Mouse (Mus musculus): ENCODE results near the gene 1500015O10Rik.

The 1500015O10Rik gene

DNA sequence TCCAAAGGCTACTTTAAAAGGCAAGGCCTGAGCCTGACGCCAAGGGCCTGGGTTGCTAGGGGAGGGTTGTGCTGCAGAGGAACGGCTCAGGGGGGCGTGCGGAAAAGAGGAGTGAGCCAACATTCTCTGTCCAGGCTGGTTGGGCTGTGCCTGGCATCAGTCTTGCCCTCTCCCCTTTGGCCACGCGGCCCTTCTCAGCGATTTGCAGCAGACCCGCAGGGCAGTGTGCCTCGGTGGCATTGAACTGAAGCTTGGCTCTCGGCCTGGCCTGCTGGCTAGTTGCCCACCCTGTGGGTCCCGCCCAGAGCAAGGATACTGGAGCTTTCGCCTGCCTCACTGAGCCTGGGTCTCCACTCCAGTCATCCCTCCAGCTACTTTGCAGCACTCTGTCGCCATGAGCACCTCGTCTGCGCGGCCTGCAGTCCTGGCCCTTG is at the start of gene 1500015O10Rik:
1500015O10Rik (plus strand) TSS at position 112 of the 434 bp plus-strand sequence.
- peak; percentile 15 for DNase-seq (ENCODE audit: low spot score)

GRCm38 (mm10) chr1:43689983-43690382 is 40.4 kb upstream of the 1500015O10Rik start:
- DNase-seq (ENCODE audit: low spot score), result no peak

DNA sequence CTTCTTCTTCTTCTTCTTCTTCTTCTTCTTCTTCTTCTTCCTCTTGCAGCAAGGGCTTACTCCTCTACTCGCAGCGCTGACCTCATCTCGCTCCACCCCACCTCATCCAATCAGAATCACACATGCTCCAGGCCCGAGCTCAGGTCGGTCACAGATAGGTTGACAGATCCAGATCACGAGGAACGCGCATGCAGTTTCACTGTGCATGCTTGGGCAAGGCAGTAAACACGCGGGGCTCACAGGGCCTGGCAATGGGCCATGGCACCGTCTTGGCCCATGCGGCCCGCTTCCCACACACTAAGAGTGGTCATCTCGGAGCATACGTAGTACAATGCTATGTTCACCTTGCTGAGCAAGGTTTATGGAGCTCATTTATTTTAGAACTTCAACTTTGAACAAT is 39.9 kb upstream of the 1500015O10Rik start:
- DNase-seq (ENCODE audit: low spot score), result no peak

DNA sequence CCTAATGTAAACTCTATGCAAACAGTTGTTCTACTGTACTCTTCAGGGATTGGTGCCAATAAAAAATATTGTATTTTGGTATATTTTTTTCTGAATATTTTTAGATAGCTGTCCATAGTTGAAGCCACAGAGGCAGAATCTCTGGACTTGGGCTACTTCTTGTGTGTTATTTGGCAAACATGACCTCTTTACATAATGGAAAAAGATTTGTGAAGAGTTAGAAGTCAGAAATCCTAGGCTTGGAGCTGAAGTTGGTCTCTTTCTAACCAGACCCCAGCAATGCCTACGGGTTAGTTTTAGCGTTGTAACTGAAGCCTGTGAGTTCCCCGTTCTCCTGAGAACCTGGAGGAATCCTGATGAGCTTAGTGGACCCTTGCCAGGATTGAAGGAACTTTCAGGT is 36.3 kb upstream of the 1500015O10Rik start:
- no peak for DNase-seq (ENCODE audit: low spot score)

GRCm38 (mm10) chr1:43694851-43695545 is 35.4 kb upstream of the 1500015O10Rik start:
- DNase-seq (ENCODE audit: low spot score), result peak; percentile 65

DNA sequence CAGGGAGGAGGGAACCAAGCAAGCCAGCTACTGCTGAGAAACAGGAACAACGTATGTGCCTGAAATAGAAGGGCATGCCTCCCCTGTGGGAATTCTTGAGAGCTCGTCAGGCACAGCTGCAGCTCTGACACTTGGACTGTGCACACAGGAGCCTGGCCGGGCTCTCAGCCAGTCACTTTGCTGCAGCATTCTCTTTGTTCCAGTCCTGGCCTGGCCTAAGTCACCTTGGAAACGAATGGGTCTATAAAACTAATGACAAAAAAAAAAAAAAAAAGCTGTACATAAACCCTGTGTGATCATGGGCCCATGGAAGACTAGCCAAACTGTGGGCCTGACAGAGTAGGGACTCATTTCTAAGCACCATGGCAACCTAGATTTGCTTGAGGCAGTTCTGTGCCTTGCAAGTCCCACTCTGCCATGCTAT is 31.8 kb upstream of the 1500015O10Rik start:
- no peak for DNase-seq (ENCODE audit: low spot score)

- peak; percentile 35 for DNase-seq (ENCODE audit: low spot score)
Observed at GRCm38 (mm10) chr1:43714841-43715240, 15.6 kb upstream of the 1500015O10Rik start.

DNA sequence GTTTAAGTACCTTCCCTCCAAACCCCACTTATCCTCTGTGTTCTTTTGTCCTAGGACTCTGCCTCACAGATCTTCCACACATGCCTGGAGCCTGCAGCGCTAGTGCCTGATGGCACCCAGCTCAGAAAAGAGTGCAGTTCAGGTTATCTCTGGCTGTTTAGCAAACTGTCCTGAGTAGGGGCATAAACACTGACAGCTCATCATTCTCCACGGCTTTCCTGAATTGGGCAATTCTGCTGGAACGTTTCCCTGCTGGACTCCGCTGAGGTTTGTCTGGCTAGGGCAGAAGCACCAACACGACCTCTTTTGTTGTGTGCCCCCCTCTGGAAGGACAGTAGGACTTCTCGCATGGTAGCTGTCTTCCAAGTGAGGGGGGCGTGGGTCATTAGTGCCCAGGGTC is 12.4 kb upstream of the 1500015O10Rik start:
- DNase-seq (ENCODE audit: low spot score), result peak; percentile 37

DNA sequence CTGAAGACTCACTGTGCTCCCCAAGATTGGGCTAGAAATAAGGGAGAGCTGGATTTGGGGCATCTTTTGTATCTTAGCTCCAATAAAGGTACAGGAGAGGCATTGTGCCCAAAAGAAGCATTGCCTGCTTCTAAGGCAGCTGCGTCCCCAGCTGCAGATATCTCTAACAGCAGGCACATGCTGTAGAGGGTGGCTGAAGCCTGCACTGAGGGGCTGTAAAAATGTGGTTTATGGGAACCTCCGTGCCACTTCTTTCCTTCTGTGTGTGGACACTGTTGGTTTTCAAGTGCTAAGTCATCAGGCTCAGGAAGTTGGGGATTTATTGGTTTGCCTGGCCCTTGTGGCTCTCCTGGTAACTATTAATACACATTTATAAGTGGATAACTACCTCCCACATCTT is 11.6 kb upstream of the 1500015O10Rik start:
- DNase-seq (ENCODE audit: low spot score), result no peak

DNA sequence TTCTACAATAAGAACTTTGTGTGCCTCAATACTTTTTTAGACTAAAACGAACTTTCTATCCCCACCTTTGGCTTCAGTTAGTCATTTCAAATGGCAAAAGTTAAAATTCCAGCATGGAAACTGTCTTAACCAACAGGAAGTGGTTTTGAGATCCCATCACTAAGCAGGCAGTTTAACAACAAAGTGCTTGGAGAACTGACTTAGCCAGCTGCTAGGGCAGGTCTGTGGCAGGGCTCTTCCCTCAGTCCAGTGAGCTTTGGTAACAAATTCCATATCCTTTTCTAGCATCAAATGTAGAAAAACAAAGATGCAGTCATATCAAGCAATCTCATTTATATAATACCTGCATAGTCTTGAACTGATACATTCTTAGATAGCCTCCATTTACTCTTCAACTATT is 7.9 kb upstream of the 1500015O10Rik start:
- DNase-seq (ENCODE audit: low spot score), result no peak

GRCm38 (mm10) chr1:43732100-43732499 is 1.7 kb downstream of the 1500015O10Rik start:
- DNase-seq (ENCODE audit: low spot score), result no peak

DNA sequence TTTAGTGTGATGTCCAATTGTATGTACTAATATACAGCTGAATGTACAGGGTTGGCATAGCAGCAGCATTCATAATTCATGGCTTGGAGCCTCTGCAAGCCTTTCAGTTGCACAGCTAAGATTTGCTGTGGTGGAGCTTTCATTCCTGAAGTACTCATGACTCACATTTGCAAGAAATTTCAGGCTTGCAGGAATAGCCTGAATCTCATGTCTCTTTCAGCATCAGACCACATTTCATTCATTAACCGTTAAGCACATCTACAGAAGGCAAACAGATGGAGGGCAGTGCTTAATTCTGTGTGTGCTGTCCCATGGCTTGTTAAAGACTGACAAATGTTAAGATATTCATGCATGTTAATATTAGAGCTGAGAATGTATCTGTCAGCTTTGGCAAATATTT is 2.3 kb downstream of the 1500015O10Rik start:
- no peak for DNase-seq (ENCODE audit: low spot score)

- peak; percentile 36 for DNase-seq (ENCODE audit: low spot score)
Observed at GRCm38 (mm10) chr1:43737812-43738518, 7.6 kb downstream of the 1500015O10Rik start.

- DNase-seq (ENCODE audit: low spot score), result no peak
Observed at GRCm38 (mm10) chr1:43738519-43738894, 8.1 kb downstream of the 1500015O10Rik start.

DNA sequence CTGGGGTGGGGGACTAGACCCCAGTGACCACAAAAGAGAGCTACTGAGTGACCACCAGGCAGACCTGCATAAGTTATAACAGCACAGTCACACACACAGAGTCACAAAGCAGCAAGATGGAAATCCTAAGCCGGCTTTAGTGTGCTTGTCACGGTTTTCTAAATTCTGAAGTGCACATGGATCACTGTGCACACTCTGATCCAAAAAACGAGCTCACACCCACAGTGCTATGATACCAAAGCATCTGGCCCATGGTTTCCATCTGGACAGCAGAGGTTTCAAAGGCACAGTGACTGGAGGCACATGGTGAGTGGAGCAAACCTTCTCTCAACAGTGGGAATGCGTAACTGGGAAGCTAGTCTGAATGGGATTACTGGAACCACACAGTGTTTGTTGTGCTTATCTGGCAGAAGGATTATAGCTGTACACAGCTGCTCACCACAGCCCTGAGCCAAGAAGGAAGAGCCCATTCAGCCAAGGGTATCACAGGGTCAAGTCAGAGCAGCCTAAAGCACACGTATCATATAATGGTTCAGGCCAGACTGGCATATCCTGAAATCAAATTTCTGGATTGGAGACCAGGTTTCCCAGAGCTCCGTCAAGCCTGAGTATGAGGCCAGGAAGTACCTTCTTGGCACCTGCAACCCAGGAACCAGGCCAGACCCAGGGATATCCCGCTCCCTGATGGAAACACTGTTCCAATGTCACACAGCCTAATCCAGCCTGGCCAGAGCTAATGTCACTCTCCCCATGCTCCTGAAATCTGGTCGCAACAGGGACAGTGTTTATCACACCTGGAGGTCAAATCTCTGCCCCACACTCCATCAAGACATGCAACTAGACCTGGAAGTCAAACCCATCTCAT is 24.3 kb downstream of the 1500015O10Rik start:
- DNase-seq (ENCODE audit: low spot score), result peak; percentile 2

DNA sequence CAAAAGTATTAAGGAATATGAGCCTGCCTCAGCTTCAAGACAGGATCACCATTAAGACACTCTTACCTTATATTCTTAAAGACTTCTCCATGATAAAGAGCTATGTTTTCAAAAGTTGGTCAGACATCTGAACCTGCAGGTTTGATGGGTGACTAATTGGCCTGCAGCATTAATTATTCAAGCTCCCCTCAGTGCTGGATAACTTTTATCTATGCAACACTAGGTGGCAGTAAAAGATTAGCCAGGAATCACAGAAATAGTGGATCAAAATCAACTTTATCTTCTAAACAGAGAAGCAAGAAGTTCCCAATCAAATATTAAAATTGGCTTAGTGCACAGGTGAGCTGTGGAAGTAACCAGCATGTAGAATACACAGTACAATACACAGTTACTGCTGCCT is 29.7 kb downstream of the 1500015O10Rik start:
- no peak for DNase-seq (ENCODE audit: low spot score)

DNA sequence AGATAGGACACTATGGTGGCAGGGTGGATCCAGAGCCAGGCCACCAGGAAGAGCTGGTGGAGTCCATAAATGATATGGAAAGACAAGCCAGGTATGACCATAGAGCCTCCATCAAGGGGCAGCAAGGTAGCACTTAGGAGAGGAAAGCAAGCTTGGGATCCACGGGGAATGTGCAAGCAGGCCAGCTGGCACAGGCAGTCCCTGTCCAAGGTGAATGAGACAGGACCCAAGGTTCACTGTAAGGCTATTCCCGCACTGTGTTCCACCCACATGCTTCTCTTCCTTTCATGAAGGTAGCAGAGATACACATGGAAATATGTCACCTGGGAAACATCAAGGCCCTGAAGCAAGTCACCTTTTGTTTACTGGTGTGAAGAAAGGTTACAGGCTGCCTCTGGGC is 34.1 kb downstream of the 1500015O10Rik start:
- DNase-seq (ENCODE audit: low spot score), result no peak

GRCm38 (mm10) chr1:43766328-43766727 is 35.9 kb downstream of the 1500015O10Rik start:
- no peak for DNase-seq (ENCODE audit: low spot score)

DNA sequence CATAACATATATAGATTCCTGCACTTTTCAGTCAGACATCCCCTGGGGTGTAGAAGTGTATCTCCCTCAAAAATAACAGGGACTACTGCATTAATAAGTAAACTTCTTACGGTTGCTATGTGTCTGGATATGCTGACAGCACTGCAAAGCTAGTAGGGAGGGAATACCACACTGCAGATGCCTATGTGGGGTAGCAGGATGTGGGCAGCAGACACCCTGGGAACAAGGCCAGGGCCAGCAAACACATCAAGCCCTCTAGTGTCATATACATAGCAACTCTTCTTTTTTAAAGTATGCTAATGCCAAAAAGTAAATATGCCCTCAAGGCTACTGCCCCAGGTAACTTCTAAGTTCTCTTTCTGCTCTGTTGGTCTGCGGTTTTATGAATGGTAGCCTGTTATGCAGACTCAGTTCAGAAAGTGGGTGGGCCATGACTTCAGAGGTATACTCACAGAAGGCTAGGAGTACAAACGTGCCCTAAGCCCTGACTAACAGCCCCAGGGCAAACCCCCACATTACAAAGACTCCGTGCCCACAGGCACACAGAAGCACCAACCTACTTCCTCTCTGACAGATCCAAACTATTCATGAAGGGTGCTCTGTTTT is 38.1 kb downstream of the 1500015O10Rik start:
- no peak for DNase-seq (ENCODE audit: low spot score)

DNA sequence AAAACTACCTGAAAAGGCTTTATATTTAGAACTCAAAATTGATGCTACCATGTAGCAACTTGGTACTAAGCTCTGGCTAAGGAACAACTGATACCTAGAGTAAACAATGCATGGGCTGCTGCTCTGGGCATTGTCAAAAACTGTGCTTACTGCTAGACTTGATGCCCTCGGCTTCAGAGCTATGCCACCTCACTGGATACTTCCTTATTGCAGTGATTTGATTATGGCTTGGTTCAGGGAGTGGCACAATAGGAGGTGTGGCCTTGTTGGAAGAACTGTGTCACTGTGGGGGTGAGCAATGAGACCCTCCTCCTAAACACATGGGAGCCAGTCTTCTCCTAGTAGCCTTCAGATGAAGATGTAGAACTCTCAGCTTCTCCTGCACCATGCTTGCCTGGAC is 38.9 kb downstream of the 1500015O10Rik start:
- no peak for DNase-seq (ENCODE audit: low spot score)

DNA sequence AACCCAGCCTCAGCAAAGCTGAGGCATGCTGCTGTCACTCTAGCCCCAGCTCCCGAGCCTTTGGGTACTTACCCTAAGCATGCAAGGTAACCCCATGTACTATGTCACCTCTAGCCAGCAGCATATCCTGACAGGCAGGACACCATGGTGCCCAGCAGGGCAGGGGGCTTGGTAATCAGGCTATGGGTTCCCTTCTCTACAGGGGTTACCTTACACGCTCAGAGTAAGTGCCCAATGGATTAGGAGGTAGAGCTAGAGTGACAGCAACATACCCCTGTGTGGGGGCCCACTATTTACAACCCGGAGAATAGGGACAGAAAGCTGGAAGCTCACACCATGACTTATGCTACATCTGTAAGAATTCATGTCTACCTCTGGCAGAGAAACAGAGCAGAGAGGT is 39.6 kb downstream of the 1500015O10Rik start:
- no peak for DNase-seq (ENCODE audit: low spot score)

DNA sequence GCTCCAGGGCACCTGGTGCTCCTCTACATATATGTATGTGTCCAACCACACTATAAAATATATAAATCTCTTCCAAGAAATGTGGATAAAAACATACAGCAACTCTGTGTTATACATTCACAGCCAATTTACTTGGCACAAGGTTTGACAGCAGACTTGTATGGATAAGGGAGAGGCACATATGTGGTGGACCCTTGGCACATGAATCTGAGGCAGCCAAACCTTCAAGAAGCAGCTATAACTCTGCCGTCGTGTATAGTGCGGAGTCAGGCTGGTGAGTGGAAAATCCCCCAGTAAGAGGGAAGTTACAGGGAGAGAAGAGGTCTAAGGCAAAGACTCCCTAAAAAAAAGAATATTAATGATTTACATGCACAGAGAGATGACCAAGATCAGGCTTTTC is 42.3 kb downstream of the 1500015O10Rik start:
- no peak for DNase-seq (ENCODE audit: low spot score)

All from lung, postnatal 25 days (tissue).